Mouse (Mus musculus) thymus, postnatal 4 days (tissue): ENCODE measurements around the gene Nradd.
A peak's percentile ranks its signal among the peaks of the same experiment; 100 is the strongest.

Experiments
- DNase-seq: peaks from one replicate; pipeline ENCODE4 v3.0.0; 2021

Nradd gene

GRCm38 (mm10) chr9:110652963-110653654 lies 28.9 kb upstream of the Nradd start:
- no peak for DNase-seq

DNA sequence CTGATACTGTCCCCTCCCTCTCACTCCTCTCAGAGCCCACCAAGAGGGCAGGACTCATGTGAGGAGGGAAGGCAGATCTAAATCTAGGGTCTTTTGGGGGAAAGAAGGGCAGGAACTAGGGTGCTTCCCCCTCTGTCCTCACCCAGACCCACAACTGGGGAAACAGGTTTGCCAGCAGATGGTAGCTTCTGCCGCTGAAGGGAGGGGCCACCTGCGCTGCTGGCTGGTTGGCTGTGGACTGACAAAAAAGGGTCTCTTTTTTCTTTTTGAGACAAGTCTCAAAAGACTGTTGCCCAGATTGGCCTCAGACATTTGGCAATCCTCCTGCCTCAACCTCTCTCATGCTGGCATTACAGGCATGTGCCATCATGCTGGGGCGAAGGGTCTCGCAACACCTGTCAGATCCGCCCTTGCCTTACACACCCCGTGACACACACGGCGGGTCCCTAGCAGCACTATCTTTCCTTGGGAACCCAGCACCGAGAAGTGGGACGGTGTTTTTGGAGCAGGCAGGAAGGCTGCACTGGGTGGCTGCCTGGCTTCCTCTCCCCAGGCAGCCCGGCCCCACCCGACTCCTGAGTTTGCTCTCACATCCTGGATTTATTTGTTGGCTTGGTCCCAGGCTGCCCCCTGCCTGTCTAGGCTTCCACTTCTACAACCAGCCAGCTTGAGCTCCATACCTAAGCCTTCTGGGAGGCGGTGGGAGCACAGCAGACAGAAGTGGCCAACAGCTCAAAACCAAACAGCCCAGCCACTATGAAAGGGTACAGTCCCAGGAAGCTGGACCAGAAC lies 27.9 kb upstream of the Nradd start:
- peak; percentile 72 for DNase-seq

- DNase-seq = no peak
Observed at GRCm38 (mm10) chr9:110649775-110650174, 25.5 kb upstream of the Nradd start.

DNA sequence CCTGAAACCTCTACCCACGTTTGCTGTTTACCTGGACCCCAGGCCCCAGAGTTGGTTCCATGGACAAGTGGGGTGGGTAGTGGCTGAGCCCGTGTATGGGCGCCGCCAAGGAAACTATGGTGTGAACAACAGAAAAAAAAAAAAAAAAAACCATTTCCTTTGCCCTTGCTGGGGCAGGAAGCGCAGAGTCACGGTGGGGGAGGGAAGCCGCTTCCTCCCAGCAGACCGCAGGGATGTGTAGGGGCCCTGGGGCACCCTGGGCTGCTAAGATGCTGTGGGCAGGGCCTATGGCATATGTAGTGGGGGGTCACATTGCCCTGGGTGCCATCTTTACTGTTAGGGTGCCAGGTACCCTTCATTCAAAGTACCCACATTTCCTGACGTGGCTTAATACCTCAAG lies 21.0 kb upstream of the Nradd start:
- peak; percentile 87 for DNase-seq

GRCm38 (mm10) chr9:110644295-110644694 lies 20.0 kb upstream of the Nradd start:
- peak; percentile 51 for DNase-seq

DNA sequence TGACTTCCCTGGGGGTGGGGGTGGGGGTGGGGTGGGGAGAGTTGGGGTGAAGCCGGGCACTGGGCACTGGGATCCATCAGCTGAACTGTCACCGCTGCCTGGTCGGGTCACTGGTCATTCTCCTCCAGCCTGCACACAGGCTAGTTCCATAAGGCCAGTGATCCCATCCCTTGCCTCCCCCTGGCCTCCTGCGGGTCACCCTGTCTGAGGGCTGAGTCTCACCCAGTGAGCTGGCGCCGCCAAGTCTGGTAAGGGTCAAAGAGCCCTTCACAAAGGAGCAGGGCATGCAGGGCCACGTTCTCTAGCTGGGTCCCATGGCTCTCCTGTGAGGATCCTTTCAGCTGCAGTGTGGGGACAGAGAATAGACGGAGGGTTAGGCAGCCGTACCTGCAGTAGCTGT lies 19.5 kb upstream of the Nradd start:
- DNase-seq = no peak

DNA sequence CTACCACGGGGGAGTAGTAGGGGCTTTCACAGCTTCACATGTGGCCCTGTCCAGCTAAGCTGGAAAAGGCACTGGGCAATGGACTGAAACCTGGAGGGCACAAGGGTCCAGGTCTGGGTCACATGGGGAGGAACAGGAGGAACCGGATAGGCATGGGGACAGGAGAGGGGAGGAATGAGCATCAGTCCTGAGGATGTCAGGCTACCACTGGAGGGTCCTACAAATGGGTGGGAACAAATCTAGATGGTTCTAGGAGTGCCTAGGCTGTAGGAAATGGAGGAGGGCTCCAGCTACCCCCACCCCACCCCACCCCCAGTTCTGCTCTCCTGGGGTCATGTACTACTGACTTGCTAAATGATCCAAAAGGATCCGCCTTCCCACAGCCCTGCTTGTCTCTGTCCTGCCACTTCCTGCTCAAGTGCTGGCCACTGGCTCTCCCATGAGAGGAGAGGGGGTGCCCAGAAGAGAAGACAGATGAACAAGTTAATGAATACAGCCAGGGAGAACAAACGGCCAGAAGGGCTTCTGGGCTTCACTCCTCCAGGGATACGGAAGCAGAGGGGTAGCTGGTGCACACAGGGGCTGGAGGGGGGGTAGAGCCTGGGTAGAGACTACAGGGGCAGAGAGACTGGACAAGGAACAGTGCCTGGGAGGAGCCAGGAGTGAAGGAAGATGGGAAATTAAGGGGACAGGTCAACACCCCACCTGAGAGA lies 18.7 kb upstream of the Nradd start:
- no peak for DNase-seq

GRCm38 (mm10) chr9:110641006-110641405 lies 16.8 kb upstream of the Nradd start:
- no peak for DNase-seq

GRCm38 (mm10) chr9:110638611-110639021 lies 14.4 kb upstream of the Nradd start:
- DNase-seq = no peak

- DNase-seq = peak; percentile 99
Observed at GRCm38 (mm10) chr9:110635225-110635624, 11.0 kb upstream of the Nradd start.

DNA sequence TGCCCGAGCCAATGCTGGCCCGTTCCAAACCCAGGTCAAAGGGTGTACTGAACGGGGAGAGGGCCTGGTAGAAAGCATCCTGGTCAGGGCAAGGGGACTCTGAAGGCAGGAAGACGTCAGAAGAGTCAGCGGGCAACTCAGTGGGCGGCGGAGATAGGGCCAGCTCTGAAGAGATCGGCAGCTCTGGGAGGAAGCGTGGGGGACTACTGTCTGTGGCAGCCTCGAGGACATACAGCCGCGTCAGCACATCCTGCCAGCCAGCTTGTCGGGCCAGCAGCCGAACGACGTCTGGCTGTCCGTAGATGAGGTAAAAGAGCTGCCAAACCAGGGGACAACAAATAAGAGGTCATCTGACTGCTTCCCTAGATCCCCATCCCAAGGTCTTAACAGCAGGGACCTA lies 9.6 kb upstream of the Nradd start:
- no peak for DNase-seq

DNA sequence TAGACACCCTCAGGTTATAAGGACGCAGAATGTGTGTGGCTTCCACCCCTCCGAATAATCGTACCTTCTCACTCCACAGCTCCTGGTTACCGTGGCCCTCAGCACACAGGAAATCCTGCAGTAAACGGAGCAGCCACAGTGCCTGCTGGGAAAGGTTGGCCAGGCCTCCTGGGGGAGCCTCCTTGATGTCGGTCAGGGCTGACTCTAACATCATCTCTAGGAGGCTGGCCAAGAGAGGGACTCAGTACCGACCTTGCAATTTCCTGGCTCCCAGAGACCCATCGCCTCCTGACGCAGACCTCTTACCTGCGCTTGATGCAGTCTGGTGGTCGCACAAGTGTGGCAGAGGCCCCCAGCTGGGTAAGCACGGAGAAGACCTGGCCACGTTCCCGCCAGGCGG lies 8.4 kb upstream of the Nradd start:
- no peak for DNase-seq

- DNase-seq = peak; percentile 19
Observed at GRCm38 (mm10) chr9:110631651-110632275, 7.5 kb upstream of the Nradd start.

DNA sequence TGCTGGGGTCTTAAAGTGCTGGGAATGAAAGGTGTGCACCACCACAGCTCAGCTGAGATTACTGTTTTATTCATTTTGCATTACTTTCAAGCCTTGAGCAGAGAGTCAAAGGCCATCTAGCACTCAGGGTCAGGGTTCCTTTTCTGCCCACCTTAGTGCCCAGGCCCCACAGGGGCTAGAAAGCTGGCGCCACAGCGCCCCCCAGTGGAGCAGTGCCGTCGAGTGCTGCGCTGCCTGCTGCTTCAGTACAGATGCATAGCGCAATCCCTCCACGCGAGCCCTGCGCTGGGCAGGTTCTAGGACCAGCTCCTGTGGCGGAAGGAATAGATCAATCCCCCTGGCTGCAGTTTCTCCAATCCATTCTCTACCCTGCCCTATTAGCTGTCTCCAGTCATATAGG lies 6.9 kb upstream of the Nradd start:
- DNase-seq = peak; percentile 83

DNA sequence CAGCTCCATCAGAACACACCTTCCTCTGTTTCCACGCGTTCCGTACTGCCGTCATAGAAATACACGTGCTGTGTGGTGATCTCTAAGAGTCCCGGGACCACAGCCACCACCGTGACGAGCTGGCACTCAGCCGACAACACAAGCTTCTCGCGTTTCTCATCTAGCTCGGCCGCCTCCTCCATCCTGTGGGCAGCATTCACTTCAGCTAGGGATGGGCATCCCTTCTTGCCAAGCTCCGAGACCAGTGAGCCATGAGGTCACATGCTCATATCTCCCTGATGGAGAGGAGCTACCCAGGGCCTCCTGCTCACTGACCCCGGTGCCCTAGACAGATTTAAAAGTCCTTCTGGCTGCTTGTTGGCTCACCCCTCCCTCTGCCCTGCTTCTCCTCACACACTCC lies 5.9 kb upstream of the Nradd start:
- DNase-seq = peak; percentile 6

DNA sequence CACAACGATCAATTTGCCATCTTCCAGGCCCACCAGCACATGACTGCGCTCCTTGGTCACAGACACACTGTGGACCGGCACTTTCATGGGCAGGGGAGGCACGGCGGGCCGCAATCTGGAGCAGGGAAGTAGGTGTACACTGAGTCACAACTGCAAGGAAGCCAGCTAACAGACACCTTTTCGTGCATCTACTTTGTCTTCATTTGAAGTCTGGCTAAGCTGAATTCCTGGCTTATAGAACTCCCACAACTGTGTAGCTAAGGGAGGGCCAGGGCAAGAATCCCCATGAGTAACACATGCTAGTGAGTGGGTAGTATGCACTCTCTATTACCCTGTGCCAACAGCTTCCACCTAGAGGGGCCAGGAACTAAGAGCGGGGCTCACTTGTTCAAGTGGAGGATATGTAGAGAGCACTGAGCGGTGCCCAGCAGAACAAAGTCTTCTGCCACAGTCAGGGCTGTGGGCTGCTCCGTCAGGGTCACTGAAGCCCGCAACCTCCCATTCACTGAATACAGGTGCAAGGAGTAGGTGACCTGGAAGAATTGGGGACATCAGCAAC lies 1.2 kb upstream of the Nradd start:
- no peak for DNase-seq

GRCm38 (mm10) chr9:110623416-110624195 lies 646 bp downstream of the Nradd start:
- DNase-seq = no peak

DNA sequence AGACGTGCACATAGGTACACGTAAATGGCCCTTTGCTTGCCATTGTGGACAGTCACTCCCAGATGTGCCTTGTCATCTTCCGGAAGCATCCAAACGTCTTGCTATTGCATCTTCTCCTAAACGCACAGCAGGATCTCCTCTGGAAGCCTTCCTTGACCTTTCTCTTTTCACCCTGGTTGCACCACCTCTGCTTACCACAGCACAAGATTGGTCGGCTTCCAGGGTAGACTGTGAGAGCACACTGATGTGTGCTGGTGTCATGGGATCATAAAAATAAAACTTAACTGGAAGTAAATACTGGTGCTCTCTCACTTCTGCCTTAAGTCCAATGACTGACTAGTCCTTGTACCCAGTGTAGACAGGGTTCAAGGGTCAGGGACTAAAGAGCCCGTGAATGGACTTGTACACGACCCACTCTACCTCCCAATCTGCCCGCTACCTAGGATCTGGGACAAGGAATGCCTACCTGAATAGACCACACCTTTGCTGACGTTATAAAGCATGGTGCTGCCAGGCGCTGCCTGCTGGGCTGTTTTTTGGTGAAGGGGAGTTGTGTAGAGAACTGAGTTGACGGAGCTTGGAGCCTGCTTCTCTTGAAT lies 1.5 kb downstream of the Nradd start:
- DNase-seq = no peak

GRCm38 (mm10) chr9:110620685-110621084 lies 3.6 kb downstream of the Nradd start:
- no peak for DNase-seq

GRCm38 (mm10) chr9:110620180-110620579 lies 4.1 kb downstream of the Nradd start:
- peak; percentile 42 for DNase-seq

DNA sequence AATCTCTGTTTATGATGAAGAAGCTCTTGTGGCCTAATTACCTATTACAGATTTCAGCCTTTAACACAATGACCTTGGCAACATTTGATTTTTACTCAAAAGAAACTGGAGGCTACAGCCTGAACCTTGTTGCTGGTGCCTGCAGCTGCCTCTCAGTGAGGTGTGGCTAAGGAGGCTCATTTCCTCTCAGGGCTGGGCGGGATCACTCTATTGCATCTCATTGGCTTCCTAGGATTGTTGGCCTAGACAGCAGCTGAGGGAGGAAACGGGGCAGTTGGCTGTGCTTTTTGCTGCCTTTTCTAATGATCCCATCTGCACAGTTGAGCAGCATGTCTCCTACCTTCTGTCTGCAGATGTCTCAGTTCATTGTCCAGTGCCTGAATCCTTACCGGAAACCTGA lies 7.2 kb downstream of the Nradd start:
- DNase-seq = peak; percentile 28

- DNase-seq = no peak
Observed at GRCm38 (mm10) chr9:110611471-110611870, 12.8 kb downstream of the Nradd start.
